Mouse (Mus musculus) CD4-positive helper T cell, adult 2 months (primary cell): ENCODE results near the gene Nacc1.

ENCODE experiments used
- DNase-seq: peaks from one replicate; pipeline ENCODE4 v3.0.0-alpha.2; 2012; ENCODE audit warnings: low read depth, missing footprints, low spot score

The Nacc1 gene

DNA sequence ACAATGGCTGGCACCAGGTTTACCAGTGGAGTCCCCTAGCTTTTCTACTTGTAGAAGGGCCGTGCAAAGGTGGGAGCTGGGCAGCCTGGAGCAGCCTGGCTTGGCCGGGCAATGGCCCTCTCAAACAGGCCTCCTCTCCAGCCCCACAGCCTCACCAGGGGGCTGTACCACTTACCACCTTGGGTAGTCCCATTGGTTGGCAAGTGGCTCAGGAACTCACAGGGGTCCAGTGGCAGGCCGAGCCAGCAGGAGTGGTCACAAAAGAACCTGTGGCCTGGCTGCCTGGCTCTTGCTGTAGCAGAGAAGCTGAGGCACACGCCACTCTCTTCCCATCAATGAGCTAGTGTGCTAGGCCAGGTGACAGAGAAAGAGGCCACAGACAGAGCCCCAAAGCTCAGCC, 26.5 kb upstream of the Nacc1 start:
- DNase-seq: no peak

DNA sequence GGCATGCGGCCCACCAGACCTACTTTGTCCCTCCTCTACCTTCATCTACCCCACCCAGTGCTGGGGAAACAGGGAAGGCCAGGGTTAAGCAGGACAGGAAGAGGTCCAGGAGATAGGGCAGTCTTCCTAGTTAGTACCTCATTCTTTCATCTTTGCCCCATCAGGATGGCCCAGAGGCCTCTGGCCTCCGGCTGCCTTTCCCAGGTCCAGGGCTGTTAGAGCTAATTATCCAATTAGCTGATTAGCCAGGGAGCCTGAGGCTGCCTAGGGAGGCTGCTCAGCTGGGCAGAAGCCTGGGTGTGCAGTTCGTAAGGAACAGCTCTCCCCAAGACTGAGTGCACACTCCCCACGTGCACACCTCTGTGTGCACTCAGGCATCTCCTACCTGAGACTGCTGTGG, 25.7 kb upstream of the Nacc1 start:
- no peak for DNase-seq

DNA sequence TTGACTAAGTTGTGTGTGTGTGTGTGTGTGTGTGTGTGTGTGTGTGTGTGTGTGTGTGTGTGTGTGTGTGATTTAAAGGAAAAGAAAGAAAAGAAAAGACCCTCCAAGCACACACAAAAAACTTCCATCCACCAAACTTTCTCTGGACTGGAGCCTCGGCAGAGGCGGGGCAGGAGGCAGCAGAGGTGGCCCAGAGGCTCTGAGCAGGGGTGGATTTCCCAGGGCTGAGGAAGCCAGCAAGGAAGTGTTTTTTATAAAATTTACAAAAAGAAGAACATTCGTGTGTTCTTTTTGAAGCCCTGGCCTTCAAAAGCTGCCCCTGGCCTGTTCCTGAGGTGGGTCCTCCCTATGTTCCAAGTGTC, 25.1 kb upstream of the Nacc1 start:
- DNase-seq: no peak

DNA sequence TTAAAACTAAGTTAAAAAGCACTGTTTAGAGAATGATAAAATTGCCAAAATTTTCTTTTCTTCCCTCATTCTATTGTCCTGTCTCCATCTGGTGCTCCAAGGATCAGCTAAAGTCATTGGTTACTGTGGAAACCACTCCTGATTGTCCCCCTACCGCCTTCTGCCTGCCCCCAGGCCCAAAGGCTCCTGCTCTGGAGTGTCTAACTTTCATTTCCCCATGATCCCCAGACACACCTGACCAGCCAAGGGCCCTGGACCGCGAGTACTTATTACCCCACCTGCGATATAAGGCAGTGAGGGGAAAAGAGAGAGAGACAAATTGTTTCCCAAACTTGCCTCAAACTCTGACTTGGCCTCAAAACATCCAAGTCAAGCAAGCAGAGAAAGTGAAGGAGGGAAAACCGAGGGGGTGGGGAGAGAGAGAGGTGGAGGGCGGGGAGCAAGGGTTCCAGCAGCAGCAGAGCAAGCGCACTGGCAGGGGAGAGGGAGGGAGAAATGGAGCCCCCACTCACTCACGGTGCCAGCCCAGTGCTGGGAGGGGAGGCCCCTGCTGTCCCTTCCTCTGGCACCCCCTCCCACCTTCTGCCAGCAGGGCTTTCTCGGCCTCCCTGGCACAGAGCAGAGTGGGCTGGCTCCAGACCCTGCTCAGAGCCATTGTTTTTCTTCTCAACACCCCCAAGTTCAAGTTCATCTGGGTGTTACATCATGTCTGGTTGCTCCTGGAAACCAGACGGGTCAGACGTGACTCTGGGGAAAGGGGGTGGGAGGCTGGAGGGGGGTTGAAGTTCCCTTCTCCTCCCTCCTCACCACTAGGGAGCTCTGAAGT, 24.5 kb upstream of the Nacc1 start:
- no peak for DNase-seq

DNA sequence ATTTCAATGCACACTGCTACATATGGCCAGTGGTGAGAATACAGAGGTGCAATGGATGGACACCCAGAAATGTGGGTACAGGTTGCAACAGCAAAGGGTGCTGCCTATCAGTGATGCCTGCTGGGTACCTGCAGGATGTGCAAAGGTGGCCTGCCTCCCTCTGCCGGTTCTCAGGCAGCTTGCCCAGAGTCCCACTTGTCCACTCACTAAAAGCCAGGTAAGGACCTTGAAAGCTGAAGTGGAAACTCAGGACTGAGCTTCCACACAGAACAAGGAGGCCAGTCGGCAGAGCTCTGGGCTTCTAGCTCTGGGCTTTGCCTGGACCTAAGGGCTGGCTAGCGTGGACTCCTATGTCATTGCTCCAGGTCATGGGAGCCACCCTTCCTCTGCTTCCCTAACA, 23.6 kb upstream of the Nacc1 start:
- no peak for DNase-seq

DNA sequence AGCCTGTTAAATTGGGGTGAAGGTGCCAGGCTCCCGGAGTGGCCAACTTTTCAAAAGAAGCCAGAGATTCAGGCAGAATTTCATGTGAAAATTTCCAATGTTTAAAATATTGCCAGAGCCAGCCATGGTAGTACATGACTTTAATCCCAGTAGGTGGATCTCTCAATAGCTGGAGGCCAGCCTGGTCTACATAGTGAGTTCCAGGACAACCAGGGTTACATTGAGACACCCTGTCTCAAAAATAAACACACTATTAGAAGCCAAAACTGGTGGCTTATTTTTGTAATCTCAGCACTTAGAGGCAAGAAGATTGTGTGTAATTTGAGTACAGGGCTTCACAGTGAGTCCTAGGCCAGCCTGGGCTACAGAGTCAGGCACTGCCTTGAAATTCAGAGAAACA, 22.3 kb upstream of the Nacc1 start:
- DNase-seq: no peak

DNA sequence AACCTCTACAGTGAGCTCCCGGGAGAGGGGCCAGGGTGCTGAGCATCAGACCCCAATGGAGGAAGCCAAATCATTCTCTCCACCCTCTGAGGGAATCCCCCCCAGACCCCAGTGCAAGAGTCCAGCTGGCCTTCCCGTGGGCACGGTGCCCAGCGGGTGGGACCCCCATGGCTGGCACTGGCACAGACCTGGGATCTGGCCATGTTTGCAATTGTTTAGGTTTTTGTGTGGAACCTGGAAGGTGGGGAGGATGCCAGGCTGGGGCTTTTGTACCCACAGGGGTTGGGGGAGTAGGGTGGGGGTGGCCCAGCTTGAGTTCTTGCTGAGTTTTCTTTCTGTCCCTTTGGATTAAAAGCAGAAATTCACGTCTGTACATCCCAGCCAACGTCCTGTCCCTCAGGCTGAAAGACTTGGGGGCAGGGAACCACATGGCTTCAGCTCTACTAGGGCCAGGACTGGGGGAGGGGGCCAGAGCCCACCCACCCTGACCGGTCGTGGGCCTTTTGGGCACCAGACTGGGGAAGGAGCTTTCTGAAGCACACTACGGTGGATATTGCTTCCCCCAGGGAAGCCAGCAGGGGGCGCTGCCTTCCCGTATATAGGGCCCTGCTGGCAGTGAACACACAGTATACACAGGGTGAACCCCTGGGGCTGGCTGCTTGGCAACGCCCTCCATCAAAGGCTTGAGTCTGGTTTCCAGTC, 21.3 kb upstream of the Nacc1 start:
- peak; percentile 87 for DNase-seq

DNA sequence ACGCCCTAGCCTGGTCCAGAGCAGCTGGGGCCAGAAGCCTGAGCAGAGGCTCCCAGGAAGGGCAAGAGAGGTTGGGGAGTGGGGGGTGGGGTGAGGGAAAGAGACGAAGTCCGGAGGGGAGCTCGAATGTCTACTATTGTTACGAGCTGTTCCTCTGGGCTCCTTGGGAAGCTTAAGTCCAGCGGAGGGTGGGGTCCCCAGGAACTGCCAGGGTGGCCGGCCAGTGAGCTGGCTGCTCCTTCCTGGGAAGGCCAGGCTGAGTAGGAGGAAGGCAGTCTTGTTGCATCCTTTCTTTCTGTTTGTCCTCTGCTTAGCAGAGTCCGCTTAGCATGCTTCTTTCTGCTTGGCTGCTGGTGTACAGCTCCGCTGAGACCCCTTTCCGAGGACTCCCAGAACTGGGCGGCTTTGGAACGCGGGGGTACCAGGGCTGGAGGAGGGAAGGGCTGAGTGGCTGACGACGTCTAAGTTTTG, 20.4 kb upstream of the Nacc1 start:
- DNase-seq: no peak

DNA sequence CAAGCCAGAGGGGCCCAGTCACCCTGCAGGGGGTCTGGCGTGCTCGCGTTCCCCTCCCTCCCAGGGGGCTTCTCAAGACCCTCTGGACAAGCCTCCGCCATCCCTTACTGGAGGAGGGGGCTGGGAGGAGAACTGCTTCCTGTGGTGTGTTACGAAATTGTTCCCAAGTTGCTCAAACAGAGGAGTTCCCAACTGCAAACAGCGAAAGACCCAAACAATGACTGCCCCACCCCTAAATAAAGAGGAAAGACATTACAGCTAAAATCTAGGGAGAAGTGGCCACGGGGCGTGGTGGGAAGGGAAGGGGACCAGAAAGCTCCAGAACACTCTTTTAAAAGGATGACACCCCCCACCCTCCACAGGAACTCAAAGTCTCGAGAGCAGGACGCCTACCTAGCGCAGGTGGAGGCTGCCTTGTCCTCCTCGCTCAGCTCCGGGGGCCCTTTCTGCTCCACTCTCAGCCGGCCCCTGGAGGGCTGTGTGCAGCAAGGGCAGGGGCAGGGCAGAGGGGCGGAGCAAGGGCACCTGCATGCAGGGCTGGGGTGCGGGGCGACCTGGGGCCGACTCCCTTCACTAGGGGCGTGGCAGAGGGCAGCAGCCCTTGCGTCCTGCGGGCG, 19.7 kb upstream of the Nacc1 start:
- peak; percentile 19 for DNase-seq

DNA sequence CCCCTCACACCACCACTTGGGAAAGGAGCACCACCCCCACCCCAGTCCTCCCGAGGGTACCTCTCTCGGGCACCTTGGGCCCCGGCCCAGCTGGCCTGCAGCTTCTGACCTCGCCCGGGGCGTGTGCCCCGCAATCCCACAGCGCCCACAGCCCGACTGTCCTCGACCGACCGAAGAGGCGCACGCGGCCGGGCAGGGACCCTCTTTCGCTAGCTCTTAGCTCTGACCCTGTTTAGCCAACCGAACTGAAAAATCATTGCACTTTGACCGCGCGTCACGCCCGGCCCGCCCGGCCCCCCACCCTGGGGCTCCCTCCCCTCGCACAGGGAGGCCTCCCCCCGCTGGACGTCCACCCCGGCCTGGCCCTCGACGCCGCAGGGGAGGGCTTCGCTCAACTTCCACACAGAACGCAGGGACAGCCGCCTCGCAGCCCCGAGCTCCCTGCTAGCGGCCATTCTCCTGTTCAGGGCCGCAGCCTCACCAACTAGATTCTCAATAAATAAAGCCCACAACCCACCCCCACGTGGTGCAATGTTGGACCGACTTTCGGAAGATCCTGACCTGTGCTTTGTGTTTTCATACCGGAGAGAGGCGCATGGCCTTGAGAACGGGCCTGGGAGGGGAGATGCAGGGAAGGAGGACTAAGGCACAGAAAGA, 19.1 kb upstream of the Nacc1 start:
- no peak for DNase-seq

DNA sequence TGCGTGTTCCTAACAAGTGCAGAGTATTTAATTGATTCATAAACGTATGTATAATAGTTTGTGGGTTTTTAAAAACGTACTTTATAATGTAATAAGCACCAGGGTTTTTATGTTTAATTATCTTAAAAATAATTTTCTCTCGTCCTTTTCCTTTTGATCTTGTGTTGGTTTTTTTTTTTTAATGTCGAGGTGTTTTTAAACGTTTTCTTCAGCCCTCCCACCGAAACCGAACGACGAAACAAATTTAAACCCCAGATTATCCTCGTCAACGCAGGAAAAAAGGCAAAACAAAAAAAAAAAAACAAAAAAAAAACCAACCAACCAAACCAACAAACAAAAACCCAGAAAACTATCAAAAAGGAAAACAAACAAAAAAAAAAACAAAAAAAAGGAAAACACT, 18.3 kb upstream of the Nacc1 start:
- DNase-seq: no peak

DNA sequence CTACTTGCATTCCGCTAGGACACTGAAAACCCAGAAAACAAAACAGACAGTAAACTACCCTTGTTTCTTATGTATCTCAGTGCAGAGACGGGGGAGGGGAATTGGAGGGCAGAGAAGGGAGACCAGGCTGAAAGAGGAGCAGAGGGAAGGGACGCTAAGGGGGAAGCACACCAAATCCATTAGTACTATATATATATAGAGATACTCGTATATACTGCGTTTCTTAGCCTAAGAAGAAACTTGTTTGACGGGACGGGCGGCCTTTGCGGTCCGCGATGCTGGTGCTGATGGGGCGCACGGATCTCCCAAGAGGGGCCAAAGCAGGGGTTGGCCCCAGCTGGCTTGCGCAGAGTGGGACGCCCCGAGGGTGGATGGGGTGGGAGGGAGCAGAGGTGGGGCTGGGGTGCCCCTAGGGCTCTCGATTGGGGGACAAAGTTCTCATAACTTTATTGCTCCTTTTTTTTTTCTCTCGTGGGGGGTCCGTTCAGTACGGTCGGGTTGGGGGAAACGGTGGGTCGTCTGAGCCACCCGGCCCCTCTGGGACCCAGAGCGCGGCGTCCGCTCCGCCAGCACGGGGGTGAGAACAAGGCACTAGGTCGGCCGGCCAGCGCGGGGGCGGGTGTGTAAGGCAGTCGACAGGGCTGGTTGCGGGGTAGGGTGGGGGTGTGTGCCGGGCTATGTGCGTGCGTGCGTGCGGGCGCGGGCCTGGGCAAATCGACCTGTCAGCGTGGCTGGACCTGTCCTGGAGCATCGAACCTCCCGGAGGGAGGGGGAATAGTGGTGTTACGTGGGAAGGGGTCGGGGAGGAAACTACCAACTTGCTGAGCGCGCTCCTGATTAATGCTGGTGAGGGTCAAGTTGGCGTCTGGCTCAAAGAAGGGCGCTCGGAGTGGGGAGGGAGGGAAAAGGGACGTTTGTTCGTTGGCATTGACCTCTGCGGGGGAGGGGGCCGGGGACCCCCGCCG, 17.5 kb upstream of the Nacc1 start:
- peak; percentile 24 for DNase-seq

DNA sequence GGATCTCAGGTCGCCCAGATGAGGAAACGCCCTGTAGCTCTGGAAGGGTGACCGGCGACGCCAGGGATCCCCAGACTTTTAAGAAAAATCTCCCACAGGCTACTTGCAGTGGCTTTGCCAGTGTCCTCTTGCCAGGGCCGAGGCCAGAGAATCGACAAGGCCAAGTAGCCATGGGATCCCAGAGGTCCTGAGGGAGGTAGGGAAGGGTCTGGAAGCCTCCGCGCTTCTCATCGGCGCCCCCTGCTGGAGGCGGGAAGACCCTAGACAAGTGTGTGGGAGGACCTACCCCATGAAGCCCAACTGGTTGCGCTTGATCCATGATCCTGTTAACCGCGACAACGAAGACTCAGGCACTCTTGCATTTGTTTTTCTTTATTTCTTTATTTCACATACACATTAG, 16.7 kb upstream of the Nacc1 start:
- DNase-seq: peak; percentile 81

DNA sequence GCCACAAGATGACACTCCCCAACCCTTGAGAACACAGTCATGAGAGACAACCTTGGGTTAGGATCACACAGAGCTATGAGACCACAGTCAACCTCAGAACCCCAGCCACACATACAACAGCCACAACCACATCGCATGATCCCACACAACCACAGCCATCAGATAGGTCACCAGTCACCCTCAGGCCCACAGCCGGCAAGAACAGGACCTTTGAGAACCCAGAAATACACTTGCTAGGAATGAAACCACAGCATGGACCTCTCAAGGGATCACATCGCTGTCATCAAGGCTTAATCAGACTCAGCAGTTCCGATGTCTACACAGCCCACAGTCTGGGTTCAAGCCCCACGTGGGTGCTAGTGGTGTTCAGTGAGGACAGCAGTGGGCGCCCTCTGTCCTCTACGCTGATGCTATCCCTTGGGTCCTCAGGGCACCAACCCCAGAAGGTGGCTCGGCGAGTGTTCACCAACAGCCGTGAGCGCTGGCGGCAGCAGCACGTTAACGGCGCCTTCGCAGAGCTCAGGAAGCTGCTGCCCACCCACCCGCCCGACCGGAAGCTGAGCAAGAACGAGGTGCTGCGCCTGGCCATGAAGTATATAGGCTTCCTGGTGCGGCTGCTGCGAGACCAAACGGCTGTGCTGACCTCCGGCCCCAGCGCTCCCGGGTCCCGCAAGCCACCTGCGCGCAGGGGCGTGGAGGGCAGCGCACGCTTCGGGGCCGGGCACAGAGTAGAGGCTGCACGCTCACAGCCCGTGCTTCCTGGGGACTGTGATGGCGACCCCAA, 16.0 kb upstream of the Nacc1 start:
- peak; percentile 79 for DNase-seq

DNA sequence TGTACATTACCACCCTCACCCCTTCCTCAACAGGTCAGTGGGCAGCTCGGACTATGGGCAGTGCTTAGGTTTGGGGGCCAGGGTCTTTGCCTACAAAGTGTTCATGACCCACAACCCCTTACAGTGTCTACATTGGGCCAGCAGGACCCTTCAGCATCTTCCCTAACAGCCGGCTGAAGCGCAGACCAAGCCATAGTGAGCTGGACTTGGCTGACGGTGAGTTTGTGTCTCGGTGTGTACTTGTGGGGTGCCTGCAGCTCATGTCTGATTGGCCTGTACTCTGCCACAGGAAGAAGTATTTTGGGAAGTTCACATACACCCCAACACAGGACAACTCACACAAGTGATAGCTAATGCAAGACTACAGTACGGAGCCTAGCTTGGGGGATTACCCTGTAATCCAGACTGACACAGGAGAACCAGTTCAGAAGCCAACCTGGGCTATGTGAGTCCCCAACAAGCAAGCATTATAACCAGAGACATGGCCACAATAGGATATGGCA, 15.4 kb upstream of the Nacc1 start:
- no peak for DNase-seq

DNA sequence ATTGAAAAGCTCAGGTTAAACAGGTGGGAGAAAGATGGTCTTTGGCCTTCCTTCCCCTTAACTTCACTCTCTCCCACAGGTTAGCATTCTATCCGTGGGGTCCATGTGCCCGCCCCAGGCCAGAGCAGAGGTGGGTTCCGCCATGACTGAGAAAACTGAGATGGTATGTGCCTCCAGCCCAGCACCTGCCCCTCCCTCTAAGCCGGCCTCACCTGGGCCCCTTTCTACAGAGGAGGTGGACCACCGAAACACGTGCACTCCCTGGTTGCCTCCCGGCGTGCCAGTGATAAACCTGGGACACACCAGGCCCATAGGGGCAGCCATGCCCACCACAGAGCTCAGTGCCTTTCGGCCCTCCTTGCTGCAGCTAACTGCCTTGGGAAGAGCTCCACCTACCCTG, 14.9 kb upstream of the Nacc1 start:
- DNase-seq: no peak

DNA sequence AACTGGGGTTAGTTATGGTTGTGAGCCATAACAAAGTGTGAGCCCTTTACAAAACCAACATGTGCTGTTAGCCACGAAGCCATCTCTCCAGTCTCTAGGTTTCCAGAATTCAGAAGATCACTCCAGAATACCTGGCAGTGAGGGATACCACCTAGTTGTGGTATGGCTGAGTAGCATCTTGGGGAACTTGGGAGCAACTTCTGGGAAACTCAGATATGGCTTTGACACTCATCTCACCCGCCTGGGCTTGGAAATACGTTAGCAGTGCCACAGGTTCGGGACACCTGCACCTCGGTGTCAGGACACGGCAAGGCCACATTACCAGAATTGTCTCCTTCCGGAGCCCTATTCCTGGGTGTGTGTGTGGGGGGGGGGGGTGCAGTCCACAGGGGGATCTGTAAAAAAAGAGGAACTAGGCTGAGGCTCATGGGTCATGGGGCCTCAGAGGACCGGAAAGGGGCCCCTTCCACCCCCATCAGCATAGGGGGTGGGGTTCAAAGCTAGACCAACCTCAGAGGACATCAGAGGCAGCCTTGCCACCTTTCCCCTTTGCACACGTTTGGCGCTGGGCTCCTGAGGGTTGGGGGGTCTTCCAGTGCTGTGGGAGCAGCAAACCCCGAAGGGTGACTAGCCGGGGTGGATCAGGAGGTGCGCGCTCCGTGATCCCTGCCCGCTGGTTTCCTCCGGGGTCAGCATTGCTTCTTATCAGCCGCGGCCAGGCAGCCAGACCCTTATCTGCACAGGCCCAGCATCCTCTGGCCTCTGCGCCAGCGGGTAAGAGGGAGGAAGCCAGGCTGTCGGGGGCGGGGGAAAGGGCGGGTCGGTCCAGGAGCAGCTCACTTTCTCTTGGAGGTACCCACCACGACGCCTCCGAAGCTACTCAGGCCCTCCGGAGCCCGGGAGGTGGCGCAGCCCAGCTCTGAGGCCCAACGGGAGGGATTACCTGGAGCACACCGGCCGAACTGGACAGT, 13.6 kb upstream of the Nacc1 start, which contains the start of gene Lyl1:
Lyl1 (plus strand) TSS at position 517 of the 971 bp plus-strand sequence.
- DNase-seq: peak; percentile 59

DNA sequence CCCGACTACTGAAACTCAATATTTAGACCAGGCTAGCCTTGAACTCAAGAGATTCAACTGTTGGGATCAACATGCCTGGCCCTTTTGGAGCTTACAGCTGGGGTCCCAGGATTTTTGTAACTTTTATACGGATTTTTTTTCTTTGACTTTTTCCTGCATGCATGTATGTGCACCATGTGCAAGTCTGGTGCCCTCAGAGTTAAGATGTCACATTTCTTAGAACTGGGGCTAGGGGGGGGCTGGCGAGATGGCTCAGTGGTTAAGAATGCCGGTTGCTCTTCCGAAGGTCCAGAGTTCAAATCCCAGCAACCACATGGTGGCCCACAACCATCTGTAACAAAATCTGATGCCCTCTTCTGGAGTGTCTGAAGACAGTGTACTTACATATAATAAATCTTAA, 12.9 kb upstream of the Nacc1 start:
- no peak for DNase-seq

DNA sequence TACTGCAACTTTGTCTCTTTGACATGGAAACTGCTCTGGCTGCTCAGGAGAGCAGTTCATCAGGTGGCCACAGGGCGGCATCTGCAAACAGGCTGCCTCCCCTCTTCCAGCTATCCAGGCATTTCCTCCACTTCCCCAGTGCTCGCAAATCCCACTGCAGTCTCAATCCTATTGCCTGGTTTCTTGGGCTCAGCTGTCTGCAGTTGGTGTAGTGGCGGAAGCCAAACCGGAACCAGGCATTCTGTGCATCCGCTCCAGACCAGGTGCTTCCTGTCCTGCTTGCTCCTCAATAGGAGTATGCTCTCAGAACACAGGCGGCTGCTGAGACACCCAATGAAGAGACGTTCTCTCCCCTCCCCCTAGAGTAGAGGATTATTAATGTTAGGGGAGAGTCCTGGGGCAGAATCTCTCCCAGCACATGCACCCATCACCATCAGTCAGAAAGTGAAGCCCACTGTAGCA, 12.2 kb upstream of the Nacc1 start:
- peak; percentile 38 for DNase-seq
